Mouse (Mus musculus) heart, embryonic 12.5 days (tissue): ENCODE data around the gene Fbn1. TPM values are rescaled to one million over a fixed set of nuclear protein-coding genes. Genes with fewer than 3 reads are reported as not detected.
A peak's percentile ranks its signal among the peaks of the same experiment; 100 is the strongest.

Source experiments
- ATAC-seq: fragments of 200-750 bp; cut with Nextera tagmentation; 2 replicates; pipeline ENCODE4 v1.8.0; 2017; ENCODE audit warnings: moderate TSS enrichment, moderate library complexity; ENCODE audit not compliant: insufficient number of reproducible peaks, low FRiP score
- H3K27ac ChIP-seq: fragments of 300-500 bp; sonication (generic); 2 replicates; pipeline ENCODE4 v1.5.1; 2016; ENCODE audit warnings: mild to moderate bottlenecking, moderate library complexity; ENCODE audit not compliant: poor library complexity, severe bottlenecking
- H3K27me3 ChIP-seq: fragments of 300-500 bp; sonication (generic); replicated peaks from 2 replicates; pipeline ENCODE4 v1.6.1; 2016; ENCODE audit warnings: mild to moderate bottlenecking, moderate library complexity
- H3K36me3 ChIP-seq: fragments of 300-500 bp; sonication (generic); 2 replicates; pipeline ENCODE4 v1.6.1; 2016; ENCODE audit warnings: mild to moderate bottlenecking, moderate library complexity
- H3K4me1 ChIP-seq: fragments of 300-500 bp; sonication (generic); replicated peaks from 2 replicates; pipeline ENCODE4 v1.6.1; 2016; ENCODE audit warnings: mild to moderate bottlenecking
- H3K4me2 ChIP-seq: fragments of 300-500 bp; sonication (generic); 2 replicates; pipeline ENCODE4 v1.6.1; 2016; ENCODE audit warnings: mild to moderate bottlenecking, moderate library complexity
- H3K4me3 ChIP-seq: fragments of 300-500 bp; sonication (generic); 2 replicates; pipeline ENCODE4 v1.5.1; 2016; ENCODE audit warnings: mild to moderate bottlenecking
- H3K9ac ChIP-seq: fragments of 300-500 bp; sonication (generic); 2 replicates; pipeline ENCODE4 v1.6.1; 2016; ENCODE audit warnings: mild to moderate bottlenecking, moderate library complexity
- H3K9me3 ChIP-seq: fragments of 300-500 bp; sonication (generic); replicated peaks from 2 replicates; pipeline ENCODE4 v1.6.1; 2016; ENCODE audit warnings: mild to moderate bottlenecking, moderate library complexity
- WGBS: fragments of 180-500 bp; shearing (Covaris S2); methylation state at CpG from one replicate; pipeline ENCODE4 v1.1.7; 2016; 5-methylcytosine and 5-hydroxymethylcytosine counted together
- polyA plus RNA-seq: library from polyadenylated mRNA; unstranded; fragments of >200 nt; fragmentation: Nextera tagmentation; extraction: Ambion mirVana; gene quantifications from 2 replicates; pipeline ENCODE4 v1.2.1, GENCODE M21; 2016

The Fbn1 gene
- polyA plus RNA-seq, 1 experiment from 2014 or later, result 38.8 TPM

- Histone ChIP-seq H3K27ac (no peak overlapping the region), H3K9me3 (no peaks in the 10 kb centered on the region), H3K4me2 (no peak overlapping the region), H3K4me3 (no peak overlapping the region), H3K9ac (no peak overlapping the region), H3K4me1 (peaks cover 37% of the 10 kb centered on the region), H3K36me3 (peaks cover 7% of the 10 kb centered on the region), H3K27me3 (no peaks in the 10 kb centered on the region)
- ATAC-seq, result no peak
- 73% methylated on average over 15 of the region's 15 CpGs for WGBS
These were observed 51.6 kb downstream of the Fbn1 start for GRCm38 (mm10) chr2:125456059-125456789.

DNA sequence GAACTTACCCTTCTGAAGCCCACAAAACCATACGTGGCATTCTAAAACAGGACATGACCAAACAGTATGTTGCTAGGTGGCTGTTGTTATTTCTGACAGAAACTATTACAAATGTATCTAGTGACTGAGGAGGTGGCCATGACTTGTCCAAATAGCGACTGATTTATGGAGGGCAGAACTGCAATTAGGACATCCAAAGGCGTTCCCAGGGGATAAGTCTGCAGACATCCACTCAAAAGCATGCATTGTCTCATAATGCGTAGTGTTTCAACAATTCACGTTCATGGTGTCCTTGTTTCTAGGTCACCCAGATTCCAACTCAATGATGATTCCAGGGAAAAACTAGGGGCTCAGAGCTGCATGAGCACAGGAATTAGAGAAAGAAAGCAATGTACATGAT lies 53.0 kb downstream of the Fbn1 start:
- Histone ChIP-seq H3K4me2 (no peak overlapping the region), H3K9me3 (no peaks in the 10 kb centered on the region), H3K36me3 (no peaks in the 10 kb centered on the region; the same call in 1 of the 2 replicates), H3K27ac (no peak overlapping the region), H3K4me3 (no peak overlapping the region), H3K4me1 (peaks cover 43% of the 10 kb centered on the region), H3K27me3 (no peaks in the 10 kb centered on the region), H3K9ac (no peak overlapping the region)
- no peak for ATAC-seq
- WGBS, result 83% methylated on average over 5 of the region's 5 CpGs

GRCm38 (mm10) chr2:125452369-125453097 lies 55.3 kb downstream of the Fbn1 start:
- H3K4me1 ChIP-seq, result peaks cover 44% of the 10 kb centered on the region

GRCm38 (mm10) chr2:125449361-125449760 lies 58.4 kb downstream of the Fbn1 start:
- no peaks in the 10 kb centered on the region for H3K9me3 ChIP-seq
- H3K4me3 ChIP-seq, result no peak overlapping the region
- ATAC-seq, result no peak
- 61% methylated on average over 8 of the region's 8 CpGs for WGBS
- H3K27ac ChIP-seq, result peak overlapping the region; percentile 10; the same call in 1 of the 2 replicates
- H3K27me3 ChIP-seq, result no peaks in the 10 kb centered on the region
- H3K9ac ChIP-seq, result no peak overlapping the region
- H3K4me2 ChIP-seq, result no peak overlapping the region
- H3K4me1 ChIP-seq, result peaks cover 32% of the 10 kb centered on the region
- H3K36me3 ChIP-seq, result no peaks in the 10 kb centered on the region

More at GRCm38 (mm10) chr2:125452369-125453097, 55.3 kb downstream of the Fbn1 start:
- ATAC-seq, result peak; percentile 66
- H3K27me3 ChIP-seq, result no peaks in the 10 kb centered on the region
- H3K27ac ChIP-seq, result peak overlapping the region; percentile 56
- H3K4me3 ChIP-seq, result no peak overlapping the region
- H3K9me3 ChIP-seq, result no peaks in the 10 kb centered on the region
- no peaks in the 10 kb centered on the region for H3K36me3 ChIP-seq
- 42% methylated on average over 6 of the region's 6 CpGs for WGBS
- no peak overlapping the region for H3K4me2 ChIP-seq
- no peak overlapping the region for H3K9ac ChIP-seq

GRCm38 (mm10) chr2:125448881-125449280 lies 58.9 kb downstream of the Fbn1 start:
- Histone ChIP-seq H3K9ac (no peak overlapping the region), H3K4me2 (no peak overlapping the region), H3K4me3 (no peak overlapping the region), H3K36me3 (no peaks in the 10 kb centered on the region), H3K9me3 (no peaks in the 10 kb centered on the region), H3K27ac (no peak overlapping the region), H3K27me3 (no peaks in the 10 kb centered on the region), H3K4me1 (peaks cover 32% of the 10 kb centered on the region)
- ATAC-seq, result no peak
- WGBS, result 78% methylated on average over 6 of the region's 6 CpGs

- Histone ChIP-seq H3K4me1 (peaks cover 24% of the 10 kb centered on the region), H3K27me3 (no peaks in the 10 kb centered on the region), H3K27ac (no peak overlapping the region), H3K36me3 (no peaks in the 10 kb centered on the region), H3K9me3 (no peaks in the 10 kb centered on the region), H3K4me3 (no peak overlapping the region), H3K4me2 (no peak overlapping the region), H3K9ac (no peak overlapping the region)
- ATAC-seq, result no peak
- WGBS, result 91% methylated on average over 9 of the region's 9 CpGs
These were observed 60.4 kb downstream of the Fbn1 start for GRCm38 (mm10) chr2:125447274-125447898.

GRCm38 (mm10) chr2:125438381-125438780 lies 69.4 kb downstream of the Fbn1 start:
- WGBS, result 67% methylated on average over 8 of the region's 8 CpGs
- Histone ChIP-seq H3K9me3 (peaks cover 6% of the 10 kb centered on the region), H3K27ac (no peak overlapping the region), H3K4me2 (no peak overlapping the region), H3K36me3 (peaks cover 12% of the 10 kb centered on the region), H3K9ac (no peak overlapping the region), H3K27me3 (no peaks in the 10 kb centered on the region), H3K4me1 (peaks cover 15% of the 10 kb centered on the region), H3K4me3 (no peak overlapping the region)
- ATAC-seq, result no peak

DNA sequence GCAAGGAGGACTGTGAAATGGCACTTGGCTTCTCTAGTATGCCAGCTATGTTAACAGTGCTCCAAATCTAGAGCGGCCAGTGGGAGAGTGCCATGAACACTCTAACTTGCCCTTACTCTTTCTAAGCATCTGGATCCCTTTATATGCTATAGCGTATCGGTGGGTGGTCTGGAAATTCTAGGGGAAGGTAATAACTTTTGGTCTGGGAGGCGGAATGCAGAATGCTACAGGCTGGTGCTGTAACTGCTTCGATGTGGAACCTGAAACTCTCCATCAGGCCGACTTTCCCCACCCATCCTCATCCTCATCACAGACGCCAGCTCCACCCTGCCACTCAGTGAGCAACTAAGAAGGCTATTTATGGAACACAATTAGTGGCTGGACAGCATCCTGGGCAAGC lies 71.6 kb downstream of the Fbn1 start:
- Histone ChIP-seq H3K9ac (no peak overlapping the region), H3K4me2 (no peak overlapping the region), H3K4me3 (no peak overlapping the region), H3K9me3 (peaks cover 6% of the 10 kb centered on the region), H3K27me3 (no peaks in the 10 kb centered on the region), H3K27ac (no peak overlapping the region), H3K36me3 (peaks cover 12% of the 10 kb centered on the region), H3K4me1 (peaks cover 24% of the 10 kb centered on the region)
- 76% methylated on average over 7 of the region's 7 CpGs for WGBS
- ATAC-seq, result no peak

GRCm38 (mm10) chr2:125433524-125433923 lies 74.3 kb downstream of the Fbn1 start:
- H3K27ac ChIP-seq, result peak overlapping the region; percentile 31
- no peaks in the 10 kb centered on the region for H3K27me3 ChIP-seq
- peaks cover 38% of the 10 kb centered on the region for H3K4me1 ChIP-seq
- 61% methylated on average over 6 of the region's 6 CpGs for WGBS
- H3K36me3 ChIP-seq, result peaks cover 17% of the 10 kb centered on the region
- H3K4me3 ChIP-seq, result no peak overlapping the region
- peaks cover 6% of the 10 kb centered on the region for H3K9me3 ChIP-seq
- ATAC-seq, result no peak
- H3K9ac ChIP-seq, result no peak overlapping the region
- no peak overlapping the region for H3K4me2 ChIP-seq

GRCm38 (mm10) chr2:125431491-125431890 lies 76.3 kb downstream of the Fbn1 start:
- peaks cover 39% of the 10 kb centered on the region for H3K4me1 ChIP-seq
- H3K4me2 ChIP-seq, result no peak overlapping the region
- H3K4me3 ChIP-seq, result no peak overlapping the region
- no peak overlapping the region for H3K9ac ChIP-seq
- H3K36me3 ChIP-seq, result peaks cover 17% of the 10 kb centered on the region
- peaks cover 6% of the 10 kb centered on the region for H3K9me3 ChIP-seq
- no peak for ATAC-seq
- WGBS, result 60% methylated on average over 6 of the region's 6 CpGs
- no peak overlapping the region for H3K27ac ChIP-seq
- no peaks in the 10 kb centered on the region for H3K27me3 ChIP-seq

- no peak overlapping the region for H3K4me3 ChIP-seq
- no peak overlapping the region for H3K27ac ChIP-seq
- WGBS, result 75% methylated on average over 10 of the region's 10 CpGs
- no peak overlapping the region for H3K9ac ChIP-seq
- peaks cover 29% of the 10 kb centered on the region for H3K4me1 ChIP-seq
- H3K9me3 ChIP-seq, result peaks cover 4% of the 10 kb centered on the region
- 0 out of 2 replicates have a peak, but pooled peaks cover 8% of the 10 kb centered on the region for H3K36me3 ChIP-seq
- no peaks in the 10 kb centered on the region for H3K27me3 ChIP-seq
- no peak overlapping the region for H3K4me2 ChIP-seq
- no peak for ATAC-seq
These were observed 78.9 kb downstream of the Fbn1 start for GRCm38 (mm10) chr2:125428811-125429438.
